Mouse (Mus musculus): ENCODE data around the gene Spryd4.
"Not testable (repeated sequence)": the region's sequence is repeated elsewhere in the genome, so short reads cannot be mapped to it uniquely, and the experiment has no call there.

DNA sequence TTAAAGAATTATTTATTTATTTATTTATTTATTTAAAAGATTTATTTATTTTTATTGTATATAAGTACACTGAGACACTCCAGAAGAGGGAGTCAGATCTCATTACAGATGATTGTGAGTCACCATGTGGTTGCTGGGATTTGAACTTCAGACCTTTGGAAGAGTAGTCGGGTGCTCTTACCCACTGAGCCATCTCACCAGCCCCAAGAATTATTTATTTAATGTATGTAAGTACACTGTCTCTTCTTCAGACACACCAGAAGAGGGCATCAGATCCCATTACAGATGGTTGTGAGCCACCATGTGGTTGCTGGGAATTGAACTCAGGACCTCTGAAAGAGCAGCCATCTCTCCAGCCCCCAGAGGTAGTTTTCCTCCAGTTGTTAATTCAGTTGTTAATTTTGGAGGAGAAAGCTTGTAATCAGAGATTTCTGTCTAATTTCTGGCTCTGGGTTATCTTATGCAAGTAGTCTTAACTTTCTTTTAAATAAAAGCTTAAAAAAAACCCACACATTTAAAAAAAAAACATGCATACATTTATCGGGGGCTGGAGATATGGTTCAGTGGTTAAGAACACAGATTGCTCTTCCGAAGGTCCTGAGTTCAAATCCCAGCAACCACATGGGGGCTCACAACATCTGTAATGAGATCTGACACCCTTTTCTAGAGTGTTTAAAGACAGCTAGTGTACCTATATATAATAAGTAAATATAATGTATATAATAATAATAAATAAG is 19.4 kb downstream of the Spryd4 start:
- TF ChIP-seq POLR2A (IDR thresholded peaks at IDR 0.05; ENCODE audit: borderline replicate concordance, insufficient read depth, low read length); CTCF (IDR thresholded peaks at IDR 0.05; ENCODE audit: borderline replicate concordance, insufficient read depth, low read depth, low read length): not testable (repeated sequence)

Data from cerebellum, adult 2 months (tissue).